Mouse (Mus musculus): ENCODE data around the gene AC124108.1. TPM values are rescaled to one million over a fixed set of nuclear protein-coding genes. Genes with fewer than 3 reads are reported as not detected.
A peak's percentile ranks its signal among the peaks of the same experiment; 100 is the strongest.

The AC124108.1 gene
- total RNA-seq, 1 experiment from 2014 or later = not detected

GRCm38 (mm10) chr1:132165859-132166258 is 25.4 kb upstream of the AC124108.1 start:
- DNase-seq = no peak

- peak; percentile 55 for DNase-seq
Measured at GRCm38 (mm10) chr1:132168115-132168767, 23.0 kb upstream of the AC124108.1 start.

GRCm38 (mm10) chr1:132170698-132171097 is 20.6 kb upstream of the AC124108.1 start:
- no peak for DNase-seq

DNA sequence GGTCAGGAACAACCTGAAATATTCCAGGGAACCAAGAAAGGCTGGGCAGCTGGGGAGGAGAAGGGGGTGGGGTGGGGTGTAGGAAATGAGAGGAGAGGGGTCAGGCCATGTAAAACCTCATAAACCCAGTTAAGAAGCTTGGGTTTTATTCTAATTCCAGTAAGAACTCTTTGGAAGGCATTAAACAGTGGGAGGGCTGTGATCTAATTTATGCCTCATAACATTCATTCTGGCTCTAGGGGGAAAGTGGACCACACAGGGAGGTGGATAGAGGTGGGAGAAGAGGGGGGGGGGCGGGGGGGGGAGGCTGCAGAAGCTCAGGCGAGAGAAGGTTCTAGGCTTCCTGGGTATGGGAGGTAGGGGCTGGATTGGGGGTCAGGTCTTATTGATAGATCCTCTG is 19.6 kb upstream of the AC124108.1 start:
- no peak for DNase-seq

GRCm38 (mm10) chr1:132186303-132186702 is 5.0 kb upstream of the AC124108.1 start:
- DNase-seq = no peak

GRCm38 (mm10) chr1:132188442-132189066 is 2.7 kb upstream of the AC124108.1 start:
- no peak for DNase-seq

- no peak for DNase-seq
Measured at GRCm38 (mm10) chr1:132189231-132189630, 2.0 kb upstream of the AC124108.1 start.

DNA sequence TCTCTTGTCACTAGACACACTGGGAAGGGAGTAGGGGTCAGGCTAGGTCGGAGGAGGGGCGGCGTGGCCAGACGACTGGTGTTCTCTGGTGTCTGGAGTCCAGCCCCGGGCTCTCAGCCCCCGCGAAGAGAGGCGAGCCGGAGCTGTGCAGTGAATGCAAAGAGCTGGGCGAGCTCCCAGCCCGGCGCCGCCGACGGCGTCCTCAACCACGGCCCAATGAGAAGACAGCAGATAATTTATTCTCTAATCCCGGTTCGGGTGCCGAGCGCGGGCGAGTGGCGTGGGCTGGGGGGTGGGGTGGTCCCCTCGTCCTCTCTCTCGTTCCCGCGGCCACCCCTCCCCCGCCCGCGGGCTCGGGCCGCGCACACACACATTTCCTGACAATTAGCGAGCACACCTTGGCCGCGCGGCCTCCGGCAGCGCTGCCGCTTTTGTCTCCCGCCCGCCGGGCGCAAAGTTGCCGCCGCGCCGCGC is 1.2 kb upstream of the AC124108.1 start:
- peak; percentile 44 for DNase-seq

- DNase-seq = peak; percentile 25
Measured at GRCm38 (mm10) chr1:132190621-132191092, 600 bp upstream of the AC124108.1 start.

- DNase-seq = no peak
Measured at GRCm38 (mm10) chr1:132191786-132192680, 776 bp downstream of the AC124108.1 start.

- DNase-seq = no peak
Measured at GRCm38 (mm10) chr1:132193806-132194205, 2.5 kb downstream of the AC124108.1 start.

DNA sequence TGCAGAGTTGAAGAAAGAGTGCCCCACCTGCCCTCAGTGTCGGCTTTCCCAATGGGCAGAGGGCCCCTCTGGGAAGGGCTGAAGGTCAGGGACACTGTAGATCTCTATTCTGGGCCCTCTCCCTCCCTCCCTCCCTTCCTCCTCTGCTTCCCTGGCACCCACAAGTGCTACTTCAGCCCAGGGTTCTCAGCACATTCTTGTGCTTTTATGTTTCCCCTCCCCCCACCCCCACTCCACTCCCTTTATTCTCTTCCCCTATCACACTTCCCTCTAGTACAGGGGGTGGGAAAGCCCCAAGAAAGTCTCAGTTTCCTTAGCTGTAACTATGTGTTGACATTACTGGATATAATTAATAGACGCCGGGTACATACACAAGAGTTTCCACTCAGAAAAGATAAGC is 3.4 kb downstream of the AC124108.1 start:
- no peak for DNase-seq

GRCm38 (mm10) chr1:132195100-132195499 is 3.8 kb downstream of the AC124108.1 start:
- no peak for DNase-seq

GRCm38 (mm10) chr1:132195681-132196080 is 4.4 kb downstream of the AC124108.1 start:
- no peak for DNase-seq

GRCm38 (mm10) chr1:132196337-132196736 is 5.1 kb downstream of the AC124108.1 start:
- DNase-seq = no peak

GRCm38 (mm10) chr1:132197666-132198065 is 6.4 kb downstream of the AC124108.1 start:
- no peak for DNase-seq

- DNase-seq = no peak
Measured at GRCm38 (mm10) chr1:132198401-132199071, 7.3 kb downstream of the AC124108.1 start.

GRCm38 (mm10) chr1:132199244-132199643 is 8.0 kb downstream of the AC124108.1 start:
- no peak for DNase-seq

DNA sequence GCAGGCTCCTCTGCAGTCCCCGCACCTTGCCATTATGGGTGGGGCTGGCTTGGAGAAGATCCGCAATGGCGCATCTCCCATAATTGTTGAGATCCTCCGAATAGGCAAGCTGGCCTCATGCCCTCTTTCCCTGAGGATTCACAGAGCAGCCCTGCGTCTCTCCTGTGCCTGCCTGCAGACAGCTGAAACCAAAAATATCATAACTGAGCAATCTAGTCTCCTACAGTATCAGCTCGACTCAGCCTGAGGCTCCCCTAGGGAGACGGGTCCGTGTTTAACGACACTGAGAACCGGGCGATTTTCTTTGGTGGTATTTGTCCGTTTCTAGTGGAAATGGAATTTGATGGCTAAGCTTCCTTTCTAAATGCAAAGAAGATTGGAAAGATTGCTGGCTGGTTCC is 8.7 kb downstream of the AC124108.1 start:
- DNase-seq = no peak

GRCm38 (mm10) chr1:132200562-132201510 is 9.6 kb downstream of the AC124108.1 start:
- DNase-seq = no peak

DNA sequence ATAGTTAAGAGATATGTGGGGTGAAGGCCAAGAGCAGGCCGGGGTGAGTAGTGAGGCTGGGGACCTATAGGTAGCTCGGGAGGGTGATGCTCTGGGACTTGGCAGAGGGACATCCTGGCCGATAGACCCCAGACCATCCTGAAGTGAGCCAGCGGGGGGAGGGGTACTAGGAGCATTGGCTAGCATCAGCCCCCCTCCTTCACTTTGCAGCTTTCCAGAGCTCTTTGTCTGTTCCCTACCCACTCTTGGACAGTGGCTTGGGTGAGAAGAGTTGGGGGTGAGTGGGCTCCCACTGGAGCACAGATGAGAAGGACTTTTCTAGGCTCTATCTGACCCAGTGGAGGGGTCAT is 10.2 kb downstream of the AC124108.1 start:
- DNase-seq = no peak
